Mouse (Mus musculus) adrenal gland, postnatal 10 days (tissue): ENCODE measurements around the gene Scgb1b29. TPM values are rescaled to one million over a fixed set of nuclear protein-coding genes. Genes with fewer than 3 reads are reported as not detected.
"Not testable (repeated sequence)": the region's sequence is repeated elsewhere in the genome, so short reads cannot be mapped to it uniquely, and the experiment has no call there.

Source experiments
- DNase-seq: peaks from one replicate; pipeline ENCODE4 v3.0.0; 2021; ENCODE audit warnings: mixed read lengths
- long read RNA-seq, 2 experiments: library from polyadenylated mRNA; stranded (forward); transcript quantifications; one replicate each; pipeline ENCODE4 v2.0.0; 2021
- total RNA-seq, 2 experiments: library from RNA; stranded (reverse); gene quantifications; 2 replicates each; pipeline ENCODE4 v1.2.3; 2021

The Scgb1b29 gene
- total RNA-seq, result not detected
- long read RNA-seq, experiment 1, result 0 reads
- long read RNA-seq, experiment 2, result 0 reads

- not testable (repeated sequence) for DNase-seq
Observed at GRCm38 (mm10) chr7:32441241-32441640, at the start of gene Scgb1b29. Gene Scgb1b29 (plus strand): TSS chr7:32441541.

- DNase-seq, result not testable (repeated sequence)
Observed at GRCm38 (mm10) chr7:32428636-32429035, 12.7 kb upstream of the Scgb1b29 start.

Other genes starting within 250 kb of the Scgb1b29 start
- gene Scgb2b11, start 230.4 kb upstream of the Scgb1b29 start, total RNA-seq, result not detected
- gene Scgb1b11, start 218.7 kb upstream of the Scgb1b29 start, total RNA-seq, result not detected
- gene Scgb2b12, start 114.3 kb upstream of the Scgb1b29 start, total RNA-seq, result not detected
- not detected for gene Scgb1b12, start 107.4 kb upstream of the Scgb1b29 start, total RNA-seq